Mouse (Mus musculus) lung, embryonic 16.5 days (tissue): ENCODE data around the gene Nucks1. TPM values are rescaled to one million over a fixed set of nuclear protein-coding genes. Genes with fewer than 3 reads are reported as not detected.

Experiments
- ATAC-seq: fragments of 200-750 bp; cut with Nextera tagmentation; 2 replicates; pipeline ENCODE4 v1.8.0; 2017; ENCODE audit warnings: low read depth, mild to moderate bottlenecking, moderate library complexity
- H3K27ac ChIP-seq: fragments of 300-500 bp; sonication (generic); 2 replicates; pipeline ENCODE4 v1.5.1; 2014; ENCODE audit warnings: mild to moderate bottlenecking, control low read depth, low read length
- H3K27me3 ChIP-seq: fragments of 300-500 bp; sonication (generic); 2 replicates; pipeline ENCODE4 v1.6.1; 2014; ENCODE audit warnings: low read depth, low read length, mixed read lengths; ENCODE audit not compliant: control insufficient read depth, insufficient read depth
- H3K36me3 ChIP-seq: fragments of 300-500 bp; sonication (generic); 2 replicates; pipeline ENCODE4 v1.6.1; 2014; ENCODE audit warnings: low read length; ENCODE audit not compliant: control insufficient read depth, insufficient read depth
- H3K4me1 ChIP-seq: fragments of 300-500 bp; sonication (generic); replicated peaks from 2 replicates; pipeline ENCODE4 v1.6.1; 2014; ENCODE audit warnings: low read length, mixed read lengths; ENCODE audit not compliant: control insufficient read depth, insufficient read depth
- H3K4me2 ChIP-seq: fragments of 300-500 bp; sonication (generic); 2 replicates; pipeline ENCODE4 v1.6.1; 2014; ENCODE audit warnings: low read depth, low read length, control low read depth
- H3K4me3 ChIP-seq: fragments of 300-500 bp; sonication (generic); 2 replicates; pipeline ENCODE4 v1.5.1; 2014; ENCODE audit warnings: mild to moderate bottlenecking, low read length, control low read depth
- H3K9ac ChIP-seq: fragments of 300-500 bp; sonication (generic); 2 replicates; pipeline ENCODE4 v1.6.1; 2014; ENCODE audit warnings: low read length, control low read depth
- H3K9me3 ChIP-seq: fragments of 300-500 bp; sonication (generic); 2 replicates; pipeline ENCODE4 v1.6.1; 2016; ENCODE audit warnings: low read length; ENCODE audit not compliant: control insufficient read depth
- WGBS: fragments of 180-500 bp; shearing (Covaris S2); extraction: QIAGEN DNeasy Blood & Tissue Kit; methylation state at CpG from one replicate; pipeline ENCODE4 v1.1.7; 2014; 5-methylcytosine and 5-hydroxymethylcytosine counted together
- polyA plus RNA-seq: library from polyadenylated mRNA; unstranded; fragments of >200 nt; fragmentation: Nextera tagmentation; extraction: Ambion mirVana; gene quantifications from 2 replicates; pipeline ENCODE4 v1.2.1, GENCODE M21; 2015

Nucks1 gene
- polyA plus RNA-seq, 1 experiment from 2014 or later: 82.9 TPM

- Histone ChIP-seq H3K36me3 (no peaks in the 10 kb centered on the region), H3K4me3 (no peak overlapping the region), H3K4me1 (peaks cover 23% of the 10 kb centered on the region), H3K9me3 (no peaks in the 10 kb centered on the region), H3K27me3 (peaks cover 2% of the 10 kb centered on the region; the same call in 1 of the 2 replicates), H3K9ac (no peak overlapping the region), H3K27ac (no peak overlapping the region), H3K4me2 (no peak overlapping the region)
- no peak for ATAC-seq
- WGBS: 41% methylated on average over 4 of the region's 4 CpGs
Measured at GRCm38 (mm10) chr1:131969825-131970224, 59.5 kb downstream of the Nucks1 start.

GRCm38 (mm10) chr1:131970322-131970660 is 60.0 kb downstream of the Nucks1 start:
- H3K27ac ChIP-seq: no peak overlapping the region
- H3K9me3 ChIP-seq: no peaks in the 10 kb centered on the region
- H3K9ac ChIP-seq: no peak overlapping the region
- H3K4me2 ChIP-seq: no peak overlapping the region
- no peaks in the 10 kb centered on the region for H3K36me3 ChIP-seq
- H3K27me3 ChIP-seq: no peaks in the 10 kb centered on the region; the same call in 1 of the 2 replicates
- 54% methylated on average over 5 of the region's 5 CpGs for WGBS
- H3K4me1 ChIP-seq: peaks cover 23% of the 10 kb centered on the region
- no peak overlapping the region for H3K4me3 ChIP-seq
- ATAC-seq: no peak

GRCm38 (mm10) chr1:131970661-131971520 is 60.6 kb downstream of the Nucks1 start:
- Histone ChIP-seq H3K36me3 (no peaks in the 10 kb centered on the region), H3K9me3 (no peaks in the 10 kb centered on the region), H3K4me3 (no peak overlapping the region), H3K27me3 (no peaks in the 10 kb centered on the region; the same call in 1 of the 2 replicates), H3K27ac (peak overlapping the region; percentile 27; the same call in 1 of the 2 replicates), H3K9ac (peak overlapping the region; percentile 32; the same call in 1 of the 2 replicates), H3K4me1 (peaks cover 23% of the 10 kb centered on the region), H3K4me2 (no peak overlapping the region; the same call in 1 of the 2 replicates)
- WGBS: 16% methylated on average over 16 of the region's 16 CpGs
- ATAC-seq: peak; percentile 49

GRCm38 (mm10) chr1:131971771-131972497 is 61.6 kb downstream of the Nucks1 start:
- H3K27me3 ChIP-seq: no peaks in the 10 kb centered on the region
- H3K4me2 ChIP-seq: no peak overlapping the region
- H3K9ac ChIP-seq: no peak overlapping the region
- ATAC-seq: 0 out of 2 replicates have a peak, but pooled peaks have one; percentile 20
- peaks cover 23% of the 10 kb centered on the region for H3K4me1 ChIP-seq
- no peaks in the 10 kb centered on the region for H3K9me3 ChIP-seq
- H3K27ac ChIP-seq: no peak overlapping the region
- no peaks in the 10 kb centered on the region for H3K36me3 ChIP-seq
- WGBS: 35% methylated on average over 15 of the region's 15 CpGs
- no peak overlapping the region for H3K4me3 ChIP-seq

DNA sequence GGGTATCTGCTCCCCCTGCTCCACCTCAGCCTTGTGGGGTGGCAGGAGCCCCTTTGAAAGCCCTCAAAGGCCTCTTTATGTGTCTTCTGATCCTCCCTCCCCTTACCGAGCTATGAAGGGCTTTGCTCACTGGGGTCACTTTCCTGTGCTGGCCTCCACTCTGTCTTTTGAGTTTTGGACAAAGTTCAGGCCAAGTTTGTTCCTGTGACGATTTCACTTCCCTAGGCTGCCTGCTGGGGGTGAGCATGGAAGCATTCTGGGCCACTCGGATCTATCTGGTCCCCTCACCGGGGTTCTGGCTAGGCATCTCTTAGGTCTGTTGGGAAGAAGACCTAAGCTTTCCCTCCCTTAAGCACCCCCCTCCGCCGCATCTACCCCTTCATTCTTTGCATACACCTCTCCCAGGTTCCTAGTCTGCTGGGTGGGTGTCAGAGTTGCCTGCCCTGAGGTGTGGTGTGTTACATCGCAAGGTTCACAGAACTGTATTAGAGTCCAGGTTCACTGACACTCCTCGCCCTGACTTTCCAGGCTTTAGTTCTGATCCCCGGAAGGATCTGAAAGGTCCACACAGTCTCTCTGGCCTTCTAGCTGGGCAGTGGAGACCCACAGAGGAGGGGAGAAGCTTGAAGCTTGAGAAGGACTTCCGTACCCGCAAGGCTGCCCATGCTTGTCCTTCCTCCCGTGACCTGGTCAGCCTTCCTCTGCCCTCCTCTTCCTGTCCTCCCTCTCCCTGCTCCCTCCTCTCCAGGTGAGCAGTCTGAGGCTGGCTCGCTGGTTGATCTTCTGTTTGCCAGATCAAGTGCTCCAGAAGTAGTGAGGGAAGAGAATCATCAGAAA is 62.4 kb downstream of the Nucks1 start:
- Histone ChIP-seq H3K27ac (no peak overlapping the region), H3K27me3 (no peaks in the 10 kb centered on the region), H3K9ac (no peak overlapping the region), H3K4me2 (no peak overlapping the region), H3K9me3 (no peaks in the 10 kb centered on the region), H3K4me1 (peaks cover 23% of the 10 kb centered on the region), H3K36me3 (no peaks in the 10 kb centered on the region), H3K4me3 (no peak overlapping the region)
- 44% methylated on average over 13 of the region's 13 CpGs for WGBS
- ATAC-seq: no peak

- ATAC-seq: no peak
- WGBS: 50% methylated on average over 6 of the region's 6 CpGs
- no peaks in the 10 kb centered on the region for H3K36me3 ChIP-seq
- H3K9me3 ChIP-seq: no peaks in the 10 kb centered on the region
- no peak overlapping the region for H3K27ac ChIP-seq
- H3K4me2 ChIP-seq: no peak overlapping the region
- H3K4me3 ChIP-seq: no peak overlapping the region
- H3K4me1 ChIP-seq: peaks cover 23% of the 10 kb centered on the region
- no peak overlapping the region for H3K9ac ChIP-seq
- H3K27me3 ChIP-seq: no peaks in the 10 kb centered on the region
Measured at GRCm38 (mm10) chr1:131973991-131974390, 63.7 kb downstream of the Nucks1 start.

DNA sequence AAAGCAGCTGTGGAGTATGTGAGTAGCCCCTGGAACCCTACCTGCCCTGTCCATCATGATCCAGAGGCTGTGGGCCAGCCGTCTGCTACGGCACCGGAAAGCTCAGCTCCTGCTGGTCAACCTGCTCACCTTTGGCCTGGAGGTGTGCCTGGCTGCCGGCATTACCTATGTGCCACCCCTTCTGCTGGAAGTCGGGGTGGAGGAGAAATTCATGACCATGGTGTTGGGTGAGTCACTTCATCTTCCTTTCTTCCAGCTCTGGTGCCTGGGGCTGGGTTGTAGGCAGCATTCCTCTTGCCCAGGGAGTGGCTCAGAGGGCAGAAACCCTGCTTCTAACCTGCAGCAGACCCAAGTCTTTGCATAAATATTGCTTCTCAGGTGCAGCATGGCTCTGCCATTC is 66.6 kb downstream of the Nucks1 start:
- 81% methylated on average over 5 of the region's 5 CpGs for WGBS
- no peaks in the 10 kb centered on the region for H3K27me3 ChIP-seq
- ATAC-seq: no peak

DNA sequence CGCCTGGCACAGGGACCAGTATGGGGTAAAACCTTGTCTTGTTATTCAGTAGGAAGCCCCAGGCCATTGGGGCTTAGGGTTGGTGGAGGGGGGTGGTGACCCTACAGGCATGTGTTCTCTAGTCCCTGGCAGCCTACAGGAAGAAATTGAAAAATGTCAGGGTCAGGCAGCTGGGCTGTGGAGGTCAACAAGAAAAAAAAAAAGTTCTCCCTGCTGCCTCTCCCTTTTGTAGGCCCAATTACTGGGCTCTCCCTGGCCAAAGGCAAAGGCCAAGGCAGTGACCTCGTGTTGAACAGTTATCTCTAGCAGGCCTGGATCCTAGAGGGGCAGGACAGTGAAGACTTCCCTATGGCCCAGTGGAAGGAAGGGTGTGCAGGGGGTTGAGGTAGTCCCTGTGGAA is 70.1 kb downstream of the Nucks1 start:
- Histone ChIP-seq H3K36me3 (no peaks in the 10 kb centered on the region), H3K4me1 (no peaks in the 10 kb centered on the region), H3K4me2 (no peak overlapping the region), H3K27ac (no peak overlapping the region), H3K4me3 (no peak overlapping the region), H3K9ac (no peak overlapping the region), H3K9me3 (no peaks in the 10 kb centered on the region), H3K27me3 (no peaks in the 10 kb centered on the region)
- ATAC-seq: no peak
- 39% methylated on average over 2 of the region's 2 CpGs for WGBS

More for the DNA sequence above, 66.6 kb downstream of the Nucks1 start:
- no peak overlapping the region for H3K4me2 ChIP-seq
- H3K9me3 ChIP-seq: no peaks in the 10 kb centered on the region
- no peak overlapping the region for H3K4me3 ChIP-seq
- H3K36me3 ChIP-seq: no peaks in the 10 kb centered on the region
- H3K4me1 ChIP-seq: peaks cover 8% of the 10 kb centered on the region; the same call in 1 of the 2 replicates
- H3K9ac ChIP-seq: no peak overlapping the region
- no peak overlapping the region for H3K27ac ChIP-seq
